18 mouse cellular contexts compared by ENCODE assay signal in the genomic region with DNA sequence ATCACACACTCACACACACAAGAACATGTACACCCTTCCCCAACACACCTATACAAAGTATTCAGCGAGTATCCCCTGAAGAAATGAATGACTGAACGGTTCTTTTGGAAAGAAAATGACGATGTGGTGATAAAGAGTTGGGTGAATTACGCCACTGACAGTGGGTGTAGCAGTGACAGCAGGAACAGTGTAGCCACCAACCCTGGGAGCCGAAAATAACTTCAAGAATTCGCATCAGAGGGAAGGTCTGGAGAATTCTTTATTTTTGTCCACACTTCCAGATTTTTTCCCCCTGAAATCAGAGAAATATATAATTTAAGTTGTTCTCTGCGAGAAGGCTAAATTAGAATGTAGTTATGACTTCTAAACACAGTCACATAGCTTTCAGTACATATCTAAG.
DNase-seq lines count a peak whose midpoint lies in the region; TF ChIP-seq lines count a peak whose summit lies in the region.
"Had no signal": no experiment of that assay in that cellular context is flagged by ENCODE, and none has a peak within 500 bp of the region (broad histone marks: within the 10 kb centered on the region; RNA-seq: fewer than 3 reads in every experiment).

No protein-coding gene starts in this region.

- no peak overlapping the region for H3K27ac ChIP-seq in left cerebral cortex, adult 2 months
- H3K27ac ChIP-seq in embryonic fibroblast, embryonic 13.5 days (ENCODE audit: insufficient read depth, low read length), result peak overlapping the region; percentile 54; the same call in 1 of the 2 replicates
- H3K27ac ChIP-seq in hindbrain, embryonic 10.5 days, result no peak overlapping the region
- H3K27ac ChIP-seq: embryonic facial prominence, embryonic 12.5 days; forebrain, embryonic 15.5 days; heart, embryonic 13.5 days; hindbrain, embryonic 12.5 days had no signal

- intact Hi-C loops in left cerebral cortex, adult 2 months (cut with DNase I), result loop anchor here (5.0 kb wide), 1 partner anchor 69 kb away; no protein-coding TSS in a partner anchor

- TF ChIP-seq CTCF in left cerebral cortex, adult 2 months (IDR thresholded peaks at IDR 0.05), result no peak
- no peak for TF ChIP-seq CTCF in embryonic fibroblast, embryonic 13.5 days (IDR thresholded peaks at IDR 0.05; ENCODE audit: borderline replicate concordance, insufficient read depth, low read length)

- H3K9me3 ChIP-seq in hindbrain, embryonic 10.5 days, result no peaks in the 10 kb centered on the region
- H3K9me3 ChIP-seq: embryonic facial prominence, embryonic 12.5 days; forebrain, embryonic 15.5 days; heart, embryonic 13.5 days; hindbrain, embryonic 12.5 days had no signal

- no peak for TF ChIP-seq POLR2A in embryonic fibroblast, embryonic 13.5 days (IDR thresholded peaks at IDR 0.05; ENCODE audit: low read depth, low read length)

- DNase-seq in left cerebral cortex, adult 11 months (ENCODE audit: low spot score), result peak; percentile 2
- DNase-seq in left cerebral cortex, adult 2 months (ENCODE audit: extremely low spot score in 1 of 2, low spot score in 2 of 2), result no peak
- peak; percentile 27 to 37 for DNase-seq in right cerebral cortex, adult 2 months (ENCODE audit: low spot score in 2 of 2)
- no peak for DNase-seq in right cerebral cortex, postnatal 10 days (ENCODE audit: low spot score in 2 of 2)
- DNase-seq in hindbrain, embryonic 10.5 days (ENCODE audit: low spot score), result no peak
- DNase-seq in thymus, postnatal 36 days, result no peak
- DNase-seq: adrenal gland, adult 2 months; adrenal gland, postnatal 25 days; cerebellum, adult 2 months; cerebellum, postnatal 10 days; gastrocnemius, postnatal 36 days; heart, adult 11 months; heart, postnatal 36 days had no signal

- 90% methylated on average over 7 of the region's 7 CpGs for WGBS in hindbrain, embryonic 10.5 days

- H3K36me3 ChIP-seq in hindbrain, embryonic 10.5 days, result no peaks in the 10 kb centered on the region
- H3K36me3 ChIP-seq: embryonic facial prominence, embryonic 12.5 days; forebrain, embryonic 15.5 days; heart, embryonic 13.5 days; hindbrain, embryonic 12.5 days had no signal

- H3K27me3 ChIP-seq in hindbrain, embryonic 10.5 days (ENCODE audit: insufficient read depth, poor library complexity, severe bottlenecking), result no peaks in the 10 kb centered on the region
- H3K27me3 ChIP-seq: embryonic facial prominence, embryonic 12.5 days; forebrain, embryonic 15.5 days; heart, embryonic 13.5 days; hindbrain, embryonic 12.5 days had no signal

- H3K4me1 ChIP-seq in embryonic fibroblast, embryonic 13.5 days (ENCODE audit: control insufficient read depth, insufficient read depth, low read length), result peaks cover 6% of the 10 kb centered on the region
- no peaks in the 10 kb centered on the region for H3K4me1 ChIP-seq in hindbrain, embryonic 10.5 days (replicated peaks)
- H3K4me1 ChIP-seq: heart, embryonic 13.5 days; hindbrain, embryonic 12.5 days had no signal

- no peak overlapping the region for H3K4me3 ChIP-seq in left cerebral cortex, adult 2 months
- H3K4me3 ChIP-seq in embryonic fibroblast, embryonic 13.5 days (ENCODE audit: insufficient read depth, low read length), result no peak overlapping the region
- no peak overlapping the region for H3K4me3 ChIP-seq in hindbrain, embryonic 10.5 days
- H3K4me3 ChIP-seq: embryonic facial prominence, embryonic 12.5 days; forebrain, embryonic 15.5 days; heart, embryonic 13.5 days; hindbrain, embryonic 12.5 days had no signal

Comparison
In these comparisons a context has a peak if more than half of its experiments do, and no peak if none do; other contexts are left out.
1. DNase-seq: peak in left cerebral cortex, adult 11 months (single experiment) and right cerebral cortex, adult 2 months (2 of 2); none in left cerebral cortex, adult 2 months (0 of 2), right cerebral cortex, postnatal 10 days (0 of 2), hindbrain, embryonic 10.5 days (single experiment) and thymus, postnatal 36 days (0 of 2).